Mouse (Mus musculus): ENCODE measurements around the gene Tmem199. TPM values are rescaled to one million over a fixed set of nuclear protein-coding genes. Genes with fewer than 3 reads are reported as not detected.

Tmem199 gene
- polyA plus RNA-seq, 1 experiment = 13.0 TPM

- 90% methylated on average over 12 of the region's 12 CpGs for WGBS
- DNase-seq (ENCODE audit: low read depth, low spot score) = no peak
These were observed 18.0 kb upstream of the Tmem199 start for GRCm38 (mm10) chr11:78530001-78530400.

GRCm38 (mm10) chr11:78528714-78529113 lies 16.7 kb upstream of the Tmem199 start:
- DNase-seq (ENCODE audit: low read depth, low spot score) = no peak
- 88% methylated on average over 9 of the region's 9 CpGs for WGBS

DNA sequence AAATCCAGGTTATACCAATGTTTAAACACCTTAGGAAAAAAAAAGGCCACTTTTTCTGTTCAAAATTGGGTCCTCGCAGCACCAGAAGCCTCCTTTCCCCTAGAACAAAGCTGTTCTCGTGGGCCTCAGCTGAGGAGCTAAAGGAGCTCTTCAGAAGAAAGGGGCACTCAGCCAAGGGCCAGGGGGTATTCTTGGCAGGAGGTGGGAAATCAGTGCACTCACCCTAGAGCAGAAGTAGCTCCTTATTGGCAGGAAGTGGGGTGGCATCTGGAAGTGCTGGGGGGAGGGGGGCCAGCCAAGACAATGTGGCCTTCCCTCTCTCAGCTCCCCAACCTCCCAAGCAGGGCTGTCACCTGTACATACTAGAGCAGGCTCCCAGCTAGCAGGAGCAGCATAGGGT lies 12.9 kb upstream of the Tmem199 start:
- no peak for DNase-seq (ENCODE audit: low read depth, low spot score)
- 84% methylated on average over 2 of the region's 2 CpGs for WGBS

DNA sequence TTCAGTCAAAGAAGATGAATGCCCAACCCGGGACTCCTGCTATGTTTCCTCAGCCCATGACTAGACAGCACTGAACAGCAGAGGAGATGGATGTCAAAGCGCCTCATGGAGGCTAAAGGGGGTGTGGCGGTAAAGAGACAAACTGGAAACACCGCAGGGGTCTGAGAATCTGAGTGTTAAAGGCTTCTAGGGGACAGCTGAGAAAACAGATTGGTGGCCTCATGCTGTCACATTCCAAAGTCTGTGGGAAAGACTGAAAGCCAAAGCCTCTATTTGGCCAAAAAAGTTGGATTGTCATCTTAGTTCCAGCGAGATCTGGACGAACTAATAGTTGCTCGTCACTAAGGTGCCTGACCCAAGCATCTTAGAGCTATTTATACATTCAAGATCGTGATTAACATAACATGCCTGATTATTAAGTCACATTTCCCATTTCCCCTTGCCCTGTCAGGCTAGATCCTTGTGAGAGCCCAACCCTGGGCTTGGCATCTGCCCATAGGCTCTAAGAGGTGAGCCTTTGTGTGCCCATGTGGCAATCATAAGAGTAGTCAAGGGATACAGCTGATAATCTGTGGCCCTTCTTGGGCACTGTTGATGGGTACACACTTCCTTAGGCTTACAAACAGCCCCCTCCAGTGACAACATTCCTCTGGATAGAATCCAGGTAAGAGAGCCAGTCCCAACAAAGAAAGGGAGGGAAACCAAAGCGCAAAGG lies 11.4 kb upstream of the Tmem199 start:
- WGBS = 78% methylated on average over 9 of the region's 9 CpGs
- no peak for DNase-seq (ENCODE audit: low read depth, low spot score)

- WGBS = 84% methylated on average over 1 of the region's 1 CpGs
- DNase-seq (ENCODE audit: low read depth, low spot score) = no peak
These were observed 10.6 kb upstream of the Tmem199 start for GRCm38 (mm10) chr11:78522481-78522997.

DNA sequence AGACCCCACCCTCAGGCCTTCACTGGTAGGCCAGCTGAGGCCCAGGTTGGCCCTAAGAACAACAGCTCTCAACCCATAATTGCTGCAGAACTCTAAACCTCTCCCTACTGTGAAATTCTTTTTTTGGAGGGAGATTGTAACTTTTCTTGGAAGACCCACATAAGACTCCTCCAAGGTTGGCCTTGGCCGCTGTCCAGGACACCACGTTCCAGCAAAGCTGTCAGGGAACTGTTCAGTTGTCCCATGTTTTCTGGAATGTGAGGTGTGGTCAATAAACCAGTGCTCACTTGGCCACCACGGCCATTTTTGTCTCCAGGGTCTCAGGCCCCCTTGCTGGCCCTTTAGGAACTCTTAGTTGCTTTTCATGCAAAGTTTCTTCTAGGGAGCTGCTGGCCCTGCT lies 9.9 kb upstream of the Tmem199 start:
- WGBS = 70% methylated on average over 3 of the region's 3 CpGs
- DNase-seq (ENCODE audit: low read depth, low spot score) = no peak

DNA sequence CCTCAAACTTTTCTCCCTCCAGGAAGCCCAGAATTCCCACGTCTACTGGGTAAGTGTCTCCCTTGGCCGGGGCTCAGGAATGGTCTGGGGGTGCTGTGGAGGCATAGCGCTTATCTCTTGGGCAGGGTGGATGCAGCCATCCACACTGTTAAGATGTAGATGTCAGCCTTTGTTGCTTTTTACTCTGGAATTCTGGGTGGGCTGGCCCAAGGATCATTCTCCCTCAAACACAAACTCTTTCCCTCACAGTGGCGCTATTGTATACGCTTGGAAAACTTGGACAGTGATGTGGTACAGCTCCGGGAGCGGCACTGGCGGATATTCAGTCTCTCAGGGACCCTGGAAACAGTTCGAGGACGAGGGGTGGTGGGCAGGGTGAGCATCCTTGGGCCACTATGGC lies 7.0 kb upstream of the Tmem199 start:
- 90% methylated on average over 10 of the region's 10 CpGs for WGBS

GRCm38 (mm10) chr11:78515549-78516325 lies 3.8 kb upstream of the Tmem199 start:
- DNase-seq (ENCODE audit: low read depth, low spot score) = no peak
- 75% methylated on average over 2 of the region's 2 CpGs for WGBS

More for the DNA sequence above, 7.0 kb upstream of the Tmem199 start:
- no peak for DNase-seq (ENCODE audit: low read depth, low spot score)

GRCm38 (mm10) chr11:78513106-78513790 lies 1.3 kb upstream of the Tmem199 start:
- no peak for DNase-seq (ENCODE audit: low read depth, low spot score)
- WGBS = 51% methylated on average over 3 of the region's 3 CpGs

GRCm38 (mm10) chr11:78509148-78509547 lies 2.8 kb downstream of the Tmem199 start:
- WGBS = 88% methylated on average over 5 of the region's 5 CpGs

DNA sequence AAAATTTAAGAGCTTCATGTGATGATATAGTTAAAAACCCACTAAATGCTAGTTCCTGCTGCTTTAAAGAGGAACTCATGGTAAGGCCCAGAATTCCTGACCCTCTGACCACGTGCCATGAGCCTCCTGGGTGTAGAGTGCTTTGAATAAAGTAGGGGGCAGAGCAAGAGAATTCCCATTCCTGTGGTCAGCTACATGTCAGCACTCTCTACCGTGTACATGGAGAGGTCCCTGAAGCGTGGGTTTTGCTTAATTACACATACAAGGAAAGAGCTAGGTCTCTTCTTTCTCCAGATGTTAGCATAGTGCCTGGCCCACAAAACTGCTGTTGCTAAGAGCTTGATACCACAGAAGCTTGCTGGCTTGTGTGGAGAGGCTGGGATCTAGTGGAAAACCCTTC lies 6.5 kb downstream of the Tmem199 start:
- no peak for DNase-seq (ENCODE audit: low read depth, low spot score)
- WGBS = 79% methylated on average over 3 of the region's 3 CpGs

More at GRCm38 (mm10) chr11:78509148-78509547, 2.8 kb downstream of the Tmem199 start:
- no peak for DNase-seq (ENCODE audit: low read depth, low spot score)

- no peak for DNase-seq (ENCODE audit: low read depth, low spot score)
- WGBS = 62% methylated on average over 7 of the region's 7 CpGs
These were observed 8.9 kb downstream of the Tmem199 start, which contains the start of gene Sebox for GRCm38 (mm10) chr11:78502909-78503650. Gene Sebox, plus strand, starts transcription at chr11:78503447.

GRCm38 (mm10) chr11:78501529-78501928 lies 10.4 kb downstream of the Tmem199 start:
- WGBS = 76% methylated on average over 20 of the region's 20 CpGs
- DNase-seq (ENCODE audit: low read depth, low spot score) = no peak

DNA sequence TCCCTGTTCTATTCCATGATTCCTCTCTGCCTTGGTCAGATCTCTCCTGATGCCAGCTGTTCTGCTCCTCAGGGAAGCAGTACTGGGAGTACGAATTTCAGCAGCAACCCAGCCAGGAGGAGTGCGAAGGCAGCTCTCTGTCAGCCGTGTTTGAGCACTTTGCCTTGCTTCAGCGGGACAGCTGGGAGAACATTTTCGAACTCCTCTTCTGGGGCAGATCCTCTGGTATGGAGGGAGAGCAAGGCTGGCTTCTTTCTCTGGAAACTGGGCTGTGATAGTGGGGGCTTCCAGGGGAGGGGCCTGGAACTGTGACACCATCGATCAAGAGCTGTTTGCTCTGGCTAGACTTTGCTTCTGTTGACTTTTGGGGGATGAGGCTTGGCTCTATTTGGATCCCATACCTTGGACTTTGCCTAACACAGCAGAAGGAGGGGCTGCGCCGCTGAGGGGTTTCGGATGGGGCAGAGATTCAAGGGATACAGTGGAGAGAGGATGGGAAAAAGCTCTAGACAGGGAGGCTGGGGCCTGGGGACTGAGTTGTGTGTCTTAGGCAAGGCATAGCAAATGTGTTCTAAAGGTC lies 11.3 kb downstream of the Tmem199 start:
- DNase-seq (ENCODE audit: low read depth, low spot score) = no peak

GRCm38 (mm10) chr11:78499543-78499942 lies 12.4 kb downstream of the Tmem199 start:
- DNase-seq (ENCODE audit: low read depth, low spot score) = no peak
- WGBS = 37% methylated on average over 16 of the region's 16 CpGs

More for the DNA sequence above, 11.3 kb downstream of the Tmem199 start:
- WGBS = 41% methylated on average over 9 of the region's 9 CpGs

- DNase-seq (ENCODE audit: low read depth, low spot score) = no peak
- whole genome bisulfite sequencing = 46% methylated on average over 7 of the region's 7 CpGs
These were observed 13.0 kb downstream of the Tmem199 start, which contains the start of gene Vtn for GRCm38 (mm10) chr11:78499004-78499403. Gene Vtn, plus strand, starts transcription at chr11:78499091.

DNA sequence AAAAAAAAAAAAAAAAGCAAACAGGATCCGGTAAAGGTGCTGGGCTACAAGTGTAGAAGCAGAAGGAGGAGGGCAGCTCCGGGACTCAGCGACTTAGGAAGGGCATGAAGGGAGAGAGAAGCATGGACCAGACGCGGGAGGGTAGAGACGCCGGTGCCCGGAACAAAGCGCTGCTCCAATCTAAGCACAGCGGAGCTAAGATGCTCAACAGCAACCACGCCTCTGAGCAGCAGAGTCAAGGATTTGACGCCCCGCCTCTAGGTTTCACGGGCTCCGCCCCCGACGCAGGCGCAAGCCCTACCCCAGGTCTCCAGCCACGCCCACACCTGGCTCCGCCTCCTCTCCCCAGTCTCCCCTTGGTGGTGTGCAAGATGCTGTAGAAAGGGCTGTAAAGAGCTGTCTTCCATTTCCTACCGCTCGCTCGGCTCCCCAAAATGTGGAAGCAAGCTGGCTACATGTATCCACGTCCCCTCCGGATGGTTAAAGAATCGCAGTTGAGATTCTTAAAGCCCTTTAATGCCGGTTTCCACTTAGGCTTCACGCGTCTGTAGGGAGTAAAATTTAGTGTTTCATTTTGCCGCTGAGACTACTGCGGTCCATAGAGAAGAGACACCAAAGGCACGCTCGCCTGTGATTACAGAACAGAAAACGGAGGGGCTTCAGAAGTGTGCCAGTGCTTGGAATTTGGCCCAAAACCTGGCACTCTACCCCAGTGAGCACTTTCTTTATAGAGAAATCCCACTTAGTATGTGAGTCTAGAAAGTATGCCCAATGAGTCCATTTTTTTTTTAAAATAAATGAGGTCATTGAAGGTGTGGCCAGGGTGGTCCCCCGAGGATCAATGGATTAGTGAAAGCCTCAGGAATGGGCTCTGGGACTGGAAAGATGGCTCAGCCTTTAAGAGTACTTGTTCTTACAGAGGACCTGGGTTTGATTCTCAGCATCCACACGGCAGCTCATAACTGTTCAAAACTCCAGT lies 14.1 kb downstream of the Tmem199 start, which contains the start of gene Sarm1:
Gene Sarm1 (minus strand): TSS at position 211 of the 979 bp plus-strand sequence.
- 4% methylated on average over 36 of the region's 36 CpGs for WGBS
- peak; percentile 64 for DNase-seq (ENCODE audit: low read depth, low spot score)

DNA sequence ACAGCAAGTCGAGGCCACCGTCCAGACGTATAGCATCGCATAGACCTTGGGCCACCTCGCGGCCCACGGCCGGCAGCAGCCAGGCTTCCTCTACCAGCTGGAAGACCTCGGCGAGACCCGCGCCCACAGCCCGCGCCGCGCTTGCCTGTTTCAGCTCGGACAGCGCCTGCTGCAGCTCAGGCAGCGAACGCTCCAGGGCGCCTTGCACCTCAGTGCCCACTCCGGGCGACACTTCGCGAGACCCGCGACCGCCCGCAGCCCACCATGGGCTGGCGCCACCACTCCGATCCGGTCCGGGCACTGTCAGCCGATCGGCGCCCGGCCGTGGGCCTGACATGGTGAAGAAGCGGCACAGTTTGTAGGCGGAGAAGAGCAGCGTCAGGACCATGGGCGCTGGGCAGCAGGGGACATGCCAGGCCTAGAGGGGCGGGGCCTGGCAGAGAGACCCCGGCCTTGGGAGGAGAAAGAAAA lies 14.9 kb downstream of the Tmem199 start:
- WGBS = 2% methylated on average over 44 of the region's 44 CpGs
- no peak for DNase-seq (ENCODE audit: low read depth, low spot score)

Measured in large intestine, adult 2 months (tissue).